Mouse (Mus musculus) right cerebral cortex, postnatal 10 days (tissue): Measurements from ENCODE around the gene Lgi1.
A peak's percentile ranks its signal among the peaks of the same experiment; 100 is the strongest.

Source experiments
- DNase-seq, 2 experiments: peaks; one replicate each; pipeline ENCODE4 v3.0.0; 2021; ENCODE audit warnings: low spot score in 2 of 2

Gene Lgi1

DNA sequence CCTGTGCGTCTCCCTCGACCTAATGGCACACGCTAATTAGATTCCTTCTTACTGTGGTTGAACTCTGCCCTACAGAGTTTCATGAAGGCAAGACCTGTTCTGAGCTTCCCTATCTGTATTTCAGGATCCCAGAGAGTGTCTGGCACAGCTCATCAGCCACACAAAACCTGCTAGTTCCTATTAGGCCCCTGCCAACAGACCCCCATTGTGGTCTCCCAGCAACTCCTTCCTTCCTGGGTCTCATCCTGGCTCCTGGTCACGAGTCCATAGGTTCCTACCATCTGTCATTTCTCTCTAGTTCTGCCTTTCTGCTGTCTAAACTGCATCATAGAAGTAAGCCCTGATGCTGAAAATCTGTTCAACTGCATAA, 60.7 kb downstream of the Lgi1 start:
- DNase-seq, result no peak

DNA sequence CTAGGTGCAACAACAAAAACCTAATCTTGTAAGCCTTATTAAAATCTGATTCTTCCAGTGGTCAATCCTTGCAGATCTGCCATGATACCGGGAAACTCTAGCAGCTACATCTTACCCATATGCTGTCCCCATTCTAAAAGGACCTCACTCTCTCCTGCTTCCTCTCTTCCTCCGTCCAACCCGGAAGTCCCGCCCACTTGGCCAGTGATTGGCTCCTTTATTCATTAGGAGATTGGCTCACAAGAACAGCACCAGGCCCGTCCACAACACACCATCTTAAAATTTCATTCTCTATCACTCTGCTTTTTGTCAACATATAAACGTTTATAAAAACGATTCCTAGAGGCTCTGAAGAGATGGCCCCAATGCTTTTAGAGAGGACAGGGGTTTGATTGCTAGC, 61.5 kb downstream of the Lgi1 start:
- no peak for DNase-seq

DNA sequence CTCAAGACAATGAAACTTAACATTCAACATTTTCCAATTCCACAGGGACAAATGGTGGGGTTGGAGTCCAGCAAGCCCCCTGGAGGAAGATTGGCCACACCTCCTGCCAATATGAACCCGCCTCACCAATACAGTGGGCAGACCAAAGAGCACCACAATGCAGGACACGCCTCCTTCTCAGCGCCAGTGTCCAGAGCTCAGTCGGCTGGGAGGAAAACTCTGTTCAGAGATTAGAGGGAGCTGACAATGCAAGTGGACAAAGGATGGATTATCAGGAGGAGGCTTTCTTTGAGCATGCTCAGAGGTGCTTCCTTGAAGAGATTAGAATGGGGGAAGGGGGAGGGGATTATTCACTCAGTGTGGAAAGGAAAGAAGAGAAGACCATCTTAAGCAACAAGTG, 62.7 kb downstream of the Lgi1 start:
- no peak for DNase-seq

DNA sequence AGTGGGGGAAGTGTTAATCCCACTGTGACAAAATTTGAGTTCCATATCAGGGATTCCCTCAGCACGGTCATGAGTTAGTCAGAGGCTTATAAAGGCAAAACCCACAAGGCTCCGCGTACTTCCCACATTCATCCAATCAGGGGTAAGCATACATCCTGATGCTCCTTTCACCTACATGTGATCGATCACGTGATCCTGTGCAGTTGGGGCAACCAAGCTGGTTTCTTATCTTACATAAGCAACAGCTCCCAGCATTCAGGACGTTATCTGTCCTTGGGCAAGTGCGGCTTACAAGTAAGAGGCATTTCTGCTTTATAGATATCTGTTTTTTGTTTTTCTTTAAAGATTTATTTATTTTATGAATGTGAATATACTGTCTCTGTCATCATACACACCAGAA, 63.7 kb downstream of the Lgi1 start:
- DNase-seq, result no peak

DNA sequence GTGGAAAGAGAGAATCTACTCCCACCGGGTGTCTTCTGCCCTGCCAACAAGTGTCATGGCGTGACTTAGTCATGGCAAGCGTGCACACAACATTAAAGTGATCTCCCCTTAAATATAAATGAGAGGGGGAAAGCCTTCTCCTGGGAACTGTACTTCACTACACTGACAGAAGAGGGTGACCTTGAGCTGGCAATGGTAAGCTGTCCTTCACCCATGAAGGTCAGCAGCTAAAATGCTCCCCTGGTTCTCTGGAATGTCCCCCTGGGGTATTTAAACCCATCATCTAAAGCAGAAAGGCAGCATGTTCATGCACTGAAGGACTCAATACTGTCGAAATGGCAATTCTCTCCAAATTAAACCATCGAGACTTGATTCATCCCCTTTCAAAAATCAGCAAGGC, 64.9 kb downstream of the Lgi1 start:
- no peak for DNase-seq

DNA sequence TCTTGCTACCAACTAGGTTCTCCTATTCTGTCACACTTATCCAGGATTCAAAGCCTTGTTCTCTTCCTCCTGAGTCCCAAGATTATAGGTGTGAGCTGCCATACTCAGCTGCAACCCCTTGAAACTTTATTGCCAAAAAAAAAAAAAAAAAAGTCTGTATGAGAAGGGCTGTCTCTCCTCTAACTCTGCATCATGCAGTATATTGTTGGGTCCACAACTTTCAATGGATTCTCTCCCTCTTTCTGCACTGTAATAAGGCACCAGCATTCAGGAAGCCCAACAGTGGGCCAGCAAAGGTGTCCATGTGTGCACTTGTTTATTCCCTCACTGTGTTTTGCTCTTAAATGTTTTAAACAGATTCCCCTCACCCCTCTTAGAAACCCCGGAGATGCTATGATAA, 66.7 kb downstream of the Lgi1 start:
- no peak for DNase-seq

DNA sequence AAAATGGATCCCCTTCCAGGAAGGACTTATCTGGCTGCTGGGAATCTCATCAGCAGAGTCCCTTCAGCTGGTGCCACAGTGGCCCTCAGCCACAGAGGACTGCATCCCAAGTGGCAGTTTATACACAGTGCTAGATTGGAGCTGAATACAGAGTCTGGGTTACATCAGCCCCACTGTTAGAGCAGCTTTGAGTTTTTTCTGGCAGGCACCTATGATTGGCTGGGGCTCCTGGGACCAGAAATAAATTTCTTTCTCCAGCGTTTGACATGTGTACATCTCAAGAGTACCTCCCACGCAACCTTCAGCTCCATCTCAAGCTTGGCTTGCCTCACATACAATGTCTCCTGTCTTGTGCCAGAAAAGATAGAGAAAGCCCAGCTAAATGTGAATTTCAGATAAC, 67.9 kb downstream of the Lgi1 start:
- peak; percentile 43 to 69 for DNase-seq

DNA sequence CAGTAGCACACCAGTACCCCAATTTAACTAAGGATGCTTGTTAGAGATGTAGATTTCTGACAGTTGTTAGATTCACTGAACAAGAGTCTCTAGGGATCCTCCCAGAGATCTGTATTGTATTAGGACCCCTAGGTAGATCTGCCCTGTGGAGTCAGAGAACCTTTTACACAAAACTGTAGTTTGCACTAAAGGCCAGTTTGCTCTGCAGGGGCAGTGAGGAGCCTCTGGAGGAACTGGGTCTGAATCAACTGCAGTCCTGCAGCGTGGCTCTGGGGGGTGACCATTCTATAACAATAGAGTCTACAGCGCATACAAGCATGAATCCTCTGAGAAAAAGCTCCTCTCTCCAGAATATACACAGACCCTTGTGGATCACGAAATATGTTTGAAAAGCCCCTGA, 68.5 kb downstream of the Lgi1 start:
- DNase-seq, result no peak

DNA sequence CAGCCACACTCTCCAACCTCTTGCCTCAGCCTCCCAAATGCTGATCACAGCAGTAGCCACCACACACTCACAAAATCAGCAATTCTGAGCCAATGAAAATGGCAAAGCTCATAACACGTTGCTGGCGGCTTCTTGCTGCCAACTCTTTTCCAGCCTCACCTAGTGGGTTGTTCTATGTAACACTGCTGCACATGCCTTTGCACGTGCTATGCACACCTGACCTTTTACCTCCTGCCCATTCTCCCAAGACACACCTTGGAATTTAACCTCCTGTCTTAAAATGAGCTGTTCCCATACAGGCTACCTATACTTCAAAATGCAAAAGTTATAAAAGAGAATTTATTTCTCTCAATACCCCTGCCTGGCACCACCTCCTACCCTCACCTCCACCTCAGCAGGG, 72.2 kb downstream of the Lgi1 start:
- no peak for DNase-seq

DNA sequence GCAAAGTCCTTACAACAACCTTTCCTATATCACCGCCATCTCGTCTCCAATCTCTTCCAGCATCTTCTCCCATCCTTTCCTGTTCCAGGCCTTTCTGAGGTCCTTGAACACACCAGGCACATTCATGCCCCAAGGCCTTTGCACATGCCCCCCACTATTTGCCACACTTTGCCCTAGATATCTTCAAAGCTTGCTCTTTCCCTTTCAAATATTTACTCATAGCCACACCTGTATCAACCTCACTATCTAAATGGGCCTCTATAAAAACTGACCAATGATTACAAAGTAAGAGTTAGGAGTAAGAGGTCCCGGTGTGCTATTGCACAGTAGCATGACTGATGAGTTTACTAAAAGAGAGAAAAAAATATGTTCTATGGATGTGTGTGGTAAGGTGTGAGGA, 73.0 kb downstream of the Lgi1 start:
- DNase-seq, result no peak

DNA sequence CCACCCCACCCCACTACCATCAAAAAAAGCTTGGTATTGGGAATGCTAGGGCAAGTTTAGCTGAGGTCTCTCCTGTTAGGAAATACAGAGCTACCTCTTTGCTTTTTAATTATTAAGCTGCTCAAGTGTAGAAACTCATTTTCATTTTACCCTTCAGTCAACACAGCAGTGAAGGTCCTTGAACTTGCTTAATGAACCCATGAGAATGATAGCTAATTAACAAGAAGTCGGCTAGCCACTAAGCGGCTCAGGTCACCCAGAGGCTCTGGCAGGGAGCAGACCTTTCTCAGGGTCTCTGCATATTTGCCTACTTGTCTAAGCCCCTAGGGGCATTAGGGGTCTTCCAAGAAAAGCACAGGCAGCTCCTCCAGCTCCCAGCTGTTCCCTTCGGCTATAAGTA, 75.4 kb downstream of the Lgi1 start:
- DNase-seq, result no peak

DNA sequence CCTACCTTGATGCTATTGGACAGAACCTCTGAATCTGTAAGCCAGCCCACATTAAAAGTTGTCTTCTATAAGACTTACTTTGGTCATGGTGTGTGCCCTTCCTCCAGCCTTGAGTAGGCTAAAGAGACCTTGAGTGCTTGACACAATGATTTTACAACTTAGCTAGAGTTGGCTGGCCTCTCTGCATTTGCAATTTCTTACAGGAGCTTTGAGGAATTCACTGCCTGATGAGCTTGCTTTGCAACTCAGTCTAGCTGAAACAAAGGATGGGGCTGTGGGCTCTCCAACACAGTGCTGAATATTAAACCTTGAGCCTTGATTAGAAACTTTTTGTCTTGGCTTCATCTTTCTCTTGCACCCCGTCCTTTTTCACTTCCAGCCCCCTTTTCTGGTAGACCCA, 78.9 kb downstream of the Lgi1 start:
- no peak for DNase-seq

DNA sequence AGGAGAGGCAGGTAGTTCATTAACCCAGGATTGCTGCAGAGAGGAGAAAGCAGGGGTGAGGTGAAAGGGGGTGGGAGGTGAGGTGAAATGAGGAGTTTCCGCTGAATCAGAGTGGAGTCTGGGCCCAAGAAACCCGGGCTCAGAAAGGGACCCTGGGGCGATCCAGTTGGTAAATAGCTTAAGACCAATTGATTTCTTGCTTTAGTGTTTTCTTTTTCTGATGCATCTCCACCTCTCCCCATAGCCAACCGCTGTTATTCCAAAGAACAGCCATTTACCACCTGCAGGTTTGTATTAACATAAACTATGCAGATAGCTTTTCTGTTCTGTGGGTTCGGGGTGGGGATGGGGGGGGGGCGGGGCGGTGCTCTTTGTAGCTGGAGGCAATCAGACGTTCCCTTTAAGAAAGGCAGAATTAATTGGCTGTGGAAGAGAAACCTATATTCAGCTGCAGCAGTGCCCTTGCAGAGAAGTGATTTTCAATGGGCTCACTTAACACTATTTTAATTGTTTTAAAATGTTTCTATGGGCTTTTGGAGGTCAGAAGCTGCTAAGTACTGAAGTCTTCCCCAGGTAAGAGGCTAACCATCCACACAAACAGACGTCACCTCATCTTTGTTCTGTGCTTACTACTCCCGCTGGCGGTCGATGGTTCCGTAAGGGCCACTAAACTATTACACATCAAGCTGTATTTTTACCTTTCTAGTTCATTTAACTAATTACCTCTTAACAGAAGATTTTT, 84.1 kb downstream of the Lgi1 start:
- no peak for DNase-seq

DNA sequence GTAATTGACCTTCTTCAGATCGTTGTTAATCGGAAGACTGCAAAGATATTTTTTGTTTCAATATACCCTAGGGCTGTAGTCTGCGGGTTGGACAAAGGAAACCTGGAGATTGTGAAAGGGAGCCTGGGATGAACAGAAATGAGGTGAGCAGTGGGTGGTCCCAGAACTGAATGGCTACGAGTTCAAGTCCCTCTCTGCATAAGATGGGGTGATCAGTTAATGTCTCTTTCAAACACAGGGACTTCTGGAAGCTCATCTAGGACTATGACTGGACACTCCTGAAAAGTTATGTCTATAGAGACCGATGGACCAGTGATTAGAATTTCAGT, 84.6 kb downstream of the Lgi1 start:
- no peak for DNase-seq

DNA sequence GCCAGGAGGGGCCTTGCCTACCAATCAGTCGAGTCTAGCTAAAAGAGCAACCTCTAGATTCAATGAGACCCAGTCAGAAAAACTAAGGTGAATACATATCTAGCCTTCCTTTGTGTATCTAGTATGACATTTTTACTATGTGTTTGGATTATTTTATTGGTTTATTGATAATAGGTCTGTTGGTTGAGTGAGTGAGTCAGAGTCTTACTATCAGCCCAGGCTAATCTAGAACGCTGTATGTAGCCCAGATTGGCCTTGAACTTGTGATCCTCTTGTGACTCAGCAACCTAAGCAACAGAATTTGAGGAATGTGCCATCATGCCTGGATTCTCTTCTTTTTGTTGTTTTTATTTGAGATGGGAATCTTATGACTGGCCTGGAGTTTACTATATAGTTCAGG, 86.9 kb downstream of the Lgi1 start:
- no peak for DNase-seq

DNA sequence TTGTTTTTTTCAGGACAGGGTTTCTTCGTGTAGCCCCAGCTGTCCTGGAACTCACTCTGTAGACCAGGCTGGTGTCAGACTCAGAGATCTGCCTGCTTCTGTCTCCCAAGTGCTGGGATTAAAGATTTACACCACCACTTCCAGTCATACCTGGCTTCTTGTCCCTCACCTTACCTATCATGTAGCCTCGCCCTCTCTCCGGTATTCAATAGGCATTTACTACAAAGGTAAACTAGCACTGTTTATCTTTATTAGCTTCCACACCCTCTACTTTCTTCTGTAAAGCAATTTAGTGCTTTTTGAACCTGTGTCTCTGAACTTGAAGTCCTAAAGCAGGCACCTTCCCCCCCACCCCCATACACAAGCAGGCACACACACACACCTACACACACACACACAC, 87.4 kb downstream of the Lgi1 start:
- no peak for DNase-seq

DNA sequence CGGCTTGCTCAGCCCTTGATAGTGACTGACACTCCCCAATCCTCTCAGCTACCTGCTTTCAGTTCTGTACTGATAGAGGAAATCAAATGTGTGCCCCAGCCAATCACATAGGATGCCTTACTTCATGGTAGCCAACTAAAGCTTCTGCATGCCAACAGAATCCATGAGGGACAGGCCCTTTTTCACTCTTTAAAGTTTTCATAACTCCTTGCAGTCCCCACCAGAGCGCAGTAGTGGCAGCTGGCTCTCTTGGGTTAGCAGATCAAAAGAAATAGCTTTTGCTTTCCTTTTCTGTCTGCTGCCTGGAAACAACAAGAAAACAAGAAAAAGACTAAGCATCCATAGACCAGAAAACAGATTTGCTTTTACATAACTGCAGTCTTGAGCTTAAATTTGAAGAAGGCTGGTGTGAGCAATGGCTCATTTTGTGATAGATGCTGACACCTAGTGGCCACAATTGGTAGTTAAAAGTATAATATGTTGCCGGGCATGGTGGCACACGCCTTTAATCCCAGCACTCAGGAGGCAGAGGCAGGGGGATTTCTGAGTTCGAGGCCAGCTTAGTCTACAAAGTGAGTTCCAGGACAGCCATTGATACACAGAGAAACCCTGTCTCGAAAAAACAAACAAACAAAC, 88.3 kb downstream of the Lgi1 start:
- DNase-seq, result peak; percentile 45 to 46

DNA sequence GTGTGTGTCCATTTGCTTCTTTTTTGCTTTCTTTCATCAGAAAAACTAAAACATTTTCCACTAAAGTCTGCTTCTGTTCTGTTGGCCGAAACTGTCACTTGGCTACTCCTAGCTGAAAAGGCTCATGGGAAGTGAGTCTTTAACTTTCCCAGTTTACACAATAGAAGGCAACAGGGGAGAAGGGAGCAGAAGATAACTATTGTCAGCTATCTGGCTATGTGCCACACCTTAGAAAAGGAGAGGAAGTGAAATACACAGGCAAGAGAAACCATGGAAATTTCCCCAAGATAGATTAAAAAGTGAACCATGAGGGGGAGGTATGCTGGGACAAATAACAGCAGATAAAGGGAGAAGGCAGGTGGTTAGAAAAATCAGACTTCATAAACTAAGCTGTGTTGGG, 89.9 kb downstream of the Lgi1 start:
- no peak for DNase-seq

DNA sequence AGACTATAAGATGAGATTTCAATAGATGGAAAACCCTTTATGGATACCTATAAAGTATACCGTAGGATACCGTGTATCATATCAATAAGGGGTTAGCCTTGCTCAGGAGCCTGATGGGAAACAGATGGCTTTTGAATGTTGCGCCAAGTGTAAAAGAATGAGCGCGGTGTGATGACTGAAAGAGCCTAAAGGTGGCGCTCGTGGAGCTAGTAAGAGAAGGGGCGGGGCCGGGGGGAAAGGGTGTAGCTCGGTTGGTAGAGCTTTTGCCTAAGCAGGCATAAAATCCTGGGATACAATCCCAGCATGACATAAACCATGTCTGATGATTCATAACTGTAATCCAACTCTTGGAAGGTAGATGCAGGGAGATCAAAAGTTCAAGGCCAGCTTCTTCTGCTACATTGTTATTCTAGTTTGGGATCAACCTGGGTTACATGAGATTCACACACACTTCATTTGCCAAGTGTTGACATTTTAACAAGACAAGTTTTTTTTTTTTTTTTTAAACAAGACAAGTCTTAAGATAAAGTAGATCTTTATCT, 90.6 kb downstream of the Lgi1 start:
- DNase-seq, result no peak

DNA sequence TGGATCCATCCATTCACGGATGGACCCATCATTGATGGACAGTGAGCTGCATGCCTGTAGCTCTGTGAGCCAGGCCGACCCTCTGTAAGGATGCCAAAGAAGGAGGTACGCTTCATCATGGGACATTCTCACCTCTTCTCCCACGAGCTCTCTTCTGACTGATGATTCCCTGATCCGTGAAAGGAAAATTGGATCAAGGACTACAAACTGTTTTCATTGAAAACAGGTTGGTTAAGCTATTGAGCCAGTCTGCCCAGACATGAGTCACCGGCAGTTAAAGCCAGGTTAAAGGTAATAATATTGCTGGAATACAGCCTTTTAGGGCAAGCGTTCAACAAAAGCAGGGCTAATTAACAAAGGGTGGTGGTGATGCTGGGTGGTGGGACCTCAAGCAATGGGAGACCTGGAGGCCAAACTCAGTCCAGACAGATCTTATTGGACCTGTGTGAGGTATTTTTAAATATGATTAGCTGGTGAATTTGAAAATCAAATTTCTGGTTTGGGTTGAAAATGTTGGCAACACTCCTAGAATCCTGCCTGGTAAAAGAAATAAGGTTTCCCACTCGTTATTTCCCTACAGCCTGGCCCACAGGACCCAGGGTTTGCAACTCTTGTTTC, 92.0 kb downstream of the Lgi1 start:
- DNase-seq, result no peak

DNA sequence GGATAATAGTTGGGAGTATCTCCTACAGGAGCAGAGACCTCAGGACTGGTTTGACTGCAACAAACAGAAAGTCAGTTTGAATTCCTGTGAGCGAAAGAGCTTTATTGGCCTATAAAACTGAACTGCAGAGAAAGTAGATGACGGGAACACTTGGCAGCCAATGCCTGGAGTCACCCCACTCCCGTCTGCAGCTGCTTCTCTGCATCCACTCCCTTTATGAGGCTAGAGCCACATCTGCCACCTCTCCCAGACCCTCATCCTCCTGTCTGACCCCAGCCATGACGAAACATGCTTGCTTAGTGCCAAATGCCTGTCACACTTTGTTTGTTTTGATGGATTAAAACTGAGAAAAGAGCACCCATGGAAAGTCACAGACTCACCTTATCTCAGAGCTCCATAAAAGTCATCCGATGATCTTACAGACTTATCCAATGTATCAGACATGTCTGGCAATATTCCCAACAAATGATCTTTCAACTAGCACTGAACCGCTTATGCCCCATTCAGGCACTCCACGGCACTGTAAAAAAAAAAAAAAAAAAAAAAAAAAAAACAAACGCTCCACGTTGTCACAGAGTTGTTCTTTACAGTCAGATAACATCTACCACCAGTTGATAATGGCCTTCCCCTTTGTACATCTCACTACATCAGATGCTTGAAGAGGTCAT, 93.8 kb downstream of the Lgi1 start:
- no peak for DNase-seq

DNA sequence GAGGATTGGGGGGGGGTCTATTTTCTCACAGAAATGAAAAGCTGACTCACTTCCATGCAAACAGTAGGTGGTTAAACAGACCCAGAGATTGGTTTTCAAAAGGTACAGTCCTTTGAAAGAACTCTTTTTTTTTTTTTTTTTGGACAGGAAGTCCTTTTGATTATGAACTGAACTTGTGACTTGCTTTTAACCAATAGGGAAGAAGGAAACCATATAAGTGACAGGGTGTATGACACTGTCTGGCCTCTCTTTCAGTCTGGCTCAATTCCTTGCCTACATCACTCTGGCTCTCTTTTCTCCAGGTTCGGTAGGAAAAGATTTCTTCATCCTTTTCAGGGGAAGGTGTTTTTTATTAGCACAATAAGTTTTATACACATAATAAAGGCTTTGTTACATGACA, 95.0 kb downstream of the Lgi1 start:
- DNase-seq, result no peak
